Mouse (Mus musculus) WW6 (cell line): ENCODE results near the gene Prame.
"Not testable (repeated sequence)": the region's sequence is repeated elsewhere in the genome, so short reads cannot be mapped to it uniquely, and the experiment has no call there.

ENCODE experiments used
- DNase-seq: peaks from one replicate; pipeline ENCODE4 v3.0.0-alpha.2; 2013; ENCODE audit warnings: low read depth, low spot score

Prame gene

DNA sequence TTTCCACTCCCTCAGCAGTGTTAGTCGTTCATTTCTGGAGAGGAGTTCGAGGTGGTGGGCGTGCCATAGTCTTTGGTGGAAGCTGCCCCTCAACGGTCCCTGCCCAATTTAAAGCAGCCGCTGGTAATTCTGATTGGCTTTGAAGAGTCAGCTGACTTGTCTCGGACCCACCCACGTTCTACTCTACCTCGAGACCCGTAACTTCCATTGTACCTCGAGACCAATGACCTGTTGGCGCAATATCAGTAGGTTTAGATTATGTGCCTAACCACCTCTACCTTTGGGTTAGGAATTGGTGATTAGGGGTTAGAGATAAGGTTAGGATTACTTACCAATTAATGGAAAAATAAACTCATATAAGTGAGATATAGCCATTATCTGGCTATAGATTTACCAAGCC lies at the start of gene Prame:
Prame (minus strand) TSS at position 101 of the 400 bp plus-strand sequence.
- DNase-seq: no peak

DNA sequence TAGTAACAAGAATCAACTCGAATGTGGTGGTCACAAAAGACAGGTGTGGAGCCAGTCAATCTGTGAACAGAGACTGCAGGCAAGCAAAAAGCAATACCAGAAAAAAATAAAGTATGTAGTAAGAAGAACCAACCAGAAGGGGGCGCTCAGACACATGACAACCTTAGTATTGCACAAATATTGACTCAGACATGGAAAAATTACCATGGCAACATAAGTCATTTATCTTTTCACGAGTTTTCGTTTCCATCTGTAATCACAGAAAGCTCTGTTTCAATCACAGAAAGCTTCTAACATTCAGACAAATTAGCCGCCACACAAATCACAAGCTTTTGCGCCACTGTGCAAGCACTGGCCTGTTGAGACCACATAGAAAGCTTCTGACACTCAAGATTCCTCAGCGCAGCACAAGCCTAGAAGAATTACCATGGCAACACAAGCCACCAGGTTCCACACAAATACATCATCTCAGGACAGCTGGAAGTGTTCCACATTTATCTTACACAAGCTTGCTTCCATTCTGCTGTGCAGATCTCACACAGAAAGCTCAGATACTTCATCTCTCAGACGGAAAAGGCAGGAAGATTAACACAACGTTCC lies 24.8 kb upstream of the Prame start:
- no peak for DNase-seq

DNA sequence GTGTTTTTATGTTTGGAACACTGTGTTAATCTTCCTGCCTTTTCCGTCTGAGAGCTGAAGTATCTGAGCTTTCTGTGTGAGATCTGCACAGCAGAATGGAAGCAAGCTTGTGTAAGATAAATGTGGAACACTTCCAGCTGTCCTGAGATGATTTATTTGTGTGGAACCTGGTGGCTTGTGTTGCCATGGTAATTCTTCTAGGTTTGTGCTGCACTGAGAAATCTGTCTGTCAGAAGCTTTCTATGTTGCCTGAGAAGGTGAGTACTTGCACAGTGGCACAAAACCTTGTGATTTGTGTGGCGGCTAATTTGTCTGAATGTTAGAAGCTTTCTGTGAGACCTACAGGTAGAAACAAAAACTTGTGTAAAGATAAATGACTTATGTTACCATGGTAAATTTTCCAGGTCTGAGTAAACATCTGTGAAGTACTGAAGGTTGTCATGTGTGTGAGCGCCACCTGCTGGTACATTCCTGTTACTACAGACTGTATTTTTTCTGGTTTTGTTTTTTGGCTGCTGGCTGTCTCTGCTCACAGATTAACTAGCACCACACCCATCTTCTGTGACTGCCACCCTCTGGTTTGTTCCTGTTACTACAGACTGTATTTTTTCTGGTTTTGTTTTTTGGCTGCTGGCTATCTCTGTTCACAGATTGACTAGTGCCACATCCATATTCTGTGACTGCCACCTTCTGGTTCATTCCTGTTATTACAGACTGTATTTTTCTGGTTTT lies 26.0 kb downstream of the Prame start:
- DNase-seq: peak; percentile 14

DNA sequence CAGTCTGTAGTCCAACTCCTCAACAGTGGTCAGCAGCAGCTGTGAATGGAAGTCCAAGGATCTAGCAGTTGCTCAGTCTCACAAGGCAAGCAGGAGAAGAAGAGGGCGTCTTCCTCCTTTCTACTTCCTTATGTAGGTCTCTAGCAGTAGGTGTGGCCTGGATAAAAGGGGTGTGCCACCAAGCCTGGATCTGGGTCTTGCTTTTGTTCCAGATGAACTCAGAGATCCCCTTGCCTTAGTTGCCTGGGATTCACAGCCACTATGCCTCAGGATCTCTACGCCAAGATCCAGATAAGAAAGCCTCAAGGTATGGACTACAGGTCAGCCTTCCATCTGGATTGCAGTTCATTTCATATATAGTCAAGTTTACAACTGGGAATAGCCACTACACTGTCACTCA lies 28.8 kb downstream of the Prame start, which contains the start of gene Nxf7:
Nxf7 (minus strand) TSS at position 101 of the 400 bp plus-strand sequence.
- no peak for DNase-seq

DNA sequence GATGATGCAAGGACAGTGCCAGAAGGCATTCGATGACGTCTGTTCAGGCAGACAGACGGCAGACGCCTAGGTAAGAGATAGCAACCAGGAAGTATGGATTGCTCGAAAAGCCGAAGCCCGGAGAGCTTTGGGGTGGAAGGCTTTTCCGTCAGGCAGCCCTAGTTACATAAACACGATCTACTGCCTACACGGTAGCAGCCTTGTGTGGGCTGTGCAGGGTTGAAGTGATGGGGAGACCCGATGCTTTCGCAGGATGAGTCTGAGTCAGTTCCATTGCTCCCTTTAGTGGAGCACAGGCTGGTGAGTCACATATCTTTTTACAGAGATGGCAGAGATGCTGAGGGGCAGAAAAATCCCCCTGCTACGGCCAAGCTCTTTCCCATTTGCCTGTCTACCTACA lies 29.4 kb downstream of the Prame start:
- DNase-seq: no peak

DNA sequence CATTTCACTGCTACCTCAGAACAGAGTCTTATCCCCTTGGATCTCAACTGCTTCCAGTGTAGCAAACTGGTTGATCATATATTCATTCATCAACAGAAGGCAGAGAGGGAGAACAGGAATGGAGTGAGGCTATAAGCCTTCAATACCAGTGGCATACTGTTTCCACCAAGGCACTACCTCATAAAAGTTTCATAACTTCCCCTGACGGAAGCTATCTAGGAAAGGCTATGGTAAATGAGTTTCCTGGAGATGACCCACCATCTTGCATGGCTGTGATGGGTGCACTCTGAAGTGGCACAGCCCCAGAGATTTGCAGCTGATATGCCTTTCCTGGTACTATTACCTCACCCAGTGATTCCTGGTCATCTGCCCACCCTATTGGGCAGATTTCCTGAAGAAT lies 51.1 kb downstream of the Prame start:
- DNase-seq: no peak

DNA sequence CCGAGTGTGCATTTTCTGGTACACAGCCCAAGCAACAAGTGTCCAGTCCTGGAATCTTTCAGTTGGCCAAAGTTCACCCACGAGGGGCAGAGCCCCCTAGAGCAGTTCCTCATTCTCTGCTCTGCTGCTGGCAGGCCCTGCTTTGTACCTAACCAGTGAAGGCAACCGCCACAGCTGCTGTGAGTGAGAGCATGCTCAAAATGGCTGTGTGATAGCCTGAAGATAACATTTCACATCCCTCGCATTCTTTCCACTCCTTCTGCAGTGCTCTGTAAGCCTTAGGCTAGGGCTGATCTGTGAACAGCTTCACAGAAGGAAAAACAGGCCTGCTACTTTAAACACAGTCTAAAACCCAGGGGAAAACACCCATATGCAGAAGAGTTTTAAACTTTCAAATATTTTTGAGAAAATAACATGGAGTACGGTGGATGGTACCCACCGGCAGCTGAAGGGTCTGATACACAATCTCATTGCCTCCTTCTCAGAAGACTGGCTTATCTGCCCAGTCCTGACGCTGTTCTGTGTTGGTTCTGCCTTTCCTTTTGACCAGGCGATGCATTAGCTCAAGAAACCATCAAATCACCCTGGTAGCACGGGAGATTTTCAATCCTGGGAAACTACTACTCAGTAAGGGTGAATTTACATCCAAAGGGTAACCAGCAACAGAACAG lies 52.4 kb downstream of the Prame start:
- not testable (repeated sequence) for DNase-seq

DNA sequence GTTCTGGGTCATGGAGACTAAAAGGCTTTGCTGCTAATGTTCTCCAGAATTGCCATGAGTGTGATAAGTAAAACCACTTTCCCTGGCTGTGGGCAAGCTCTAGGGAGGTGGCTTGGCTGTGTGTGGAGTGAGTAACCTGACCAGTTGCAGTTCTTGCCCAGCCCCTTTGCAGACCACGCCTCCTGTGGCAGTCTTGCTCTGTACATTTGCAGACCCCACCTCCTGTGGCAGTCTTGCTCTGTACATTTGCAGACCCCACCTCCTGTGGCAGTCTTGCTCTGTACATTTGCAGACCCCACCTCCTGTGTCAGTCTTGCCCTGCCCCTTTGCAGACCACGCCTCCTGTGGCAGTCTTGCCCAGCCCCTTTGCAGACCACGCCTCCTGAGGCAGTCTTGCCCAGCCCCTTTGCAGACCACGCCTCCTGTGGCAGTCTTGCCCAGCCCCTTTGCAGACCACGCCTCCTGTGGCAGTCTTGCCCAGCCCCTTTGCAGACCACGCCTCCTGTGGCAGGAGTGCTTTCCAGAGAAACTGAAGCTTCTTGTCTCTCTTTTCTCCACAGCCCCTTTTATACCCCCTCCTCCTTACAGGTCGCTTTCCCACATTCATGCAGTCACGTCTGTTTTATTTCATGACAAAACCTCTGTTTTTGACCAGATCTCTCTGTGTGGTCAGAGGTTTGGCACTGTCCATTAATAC lies 53.1 kb downstream of the Prame start:
- DNase-seq: peak; percentile 36

DNA sequence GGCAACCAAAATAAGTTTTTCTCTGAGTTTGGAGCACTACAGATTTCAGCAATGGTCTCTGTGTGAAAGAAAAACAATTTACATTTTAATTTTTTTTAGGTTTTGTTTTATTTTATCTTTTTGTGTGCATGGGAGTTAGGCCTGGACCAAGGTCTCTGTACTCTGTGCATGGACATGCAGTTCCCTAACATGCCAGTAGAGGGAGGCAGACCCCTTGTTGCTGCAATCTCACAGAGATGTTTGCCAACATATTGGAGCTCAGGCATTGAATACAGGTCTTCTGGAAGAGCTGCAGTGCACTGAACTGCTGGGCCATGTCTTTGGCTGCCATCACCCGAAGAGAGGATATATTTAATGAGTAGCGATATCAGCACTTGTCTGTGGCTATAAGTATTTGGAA lies 58.0 kb downstream of the Prame start:
- DNase-seq: not testable (repeated sequence)

DNA sequence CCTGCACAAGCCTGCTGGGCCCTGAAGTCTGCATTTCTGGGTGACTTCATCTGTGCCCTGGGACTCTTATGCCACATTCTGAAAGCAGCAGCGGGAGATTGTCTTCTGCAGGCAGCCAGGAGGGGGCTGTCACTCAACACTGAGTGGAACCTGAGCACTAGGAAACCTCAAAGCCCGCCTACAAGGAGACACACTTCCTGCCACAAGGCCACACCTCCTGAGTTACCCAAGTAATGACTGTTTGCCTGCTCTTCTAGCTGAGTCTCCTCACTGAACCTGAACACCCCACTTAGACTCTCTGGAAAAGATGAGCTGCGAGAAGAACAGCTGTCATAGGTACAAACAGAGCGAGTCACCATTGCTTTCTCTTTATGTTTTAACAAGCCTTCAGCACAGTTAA lies 62.6 kb downstream of the Prame start:
- DNase-seq: not testable (repeated sequence)
